Mouse (Mus musculus) heart, adult 2 months (tissue): ENCODE data around the gene Hist1h4c. TPM values are rescaled to one million over a fixed set of nuclear protein-coding genes. Genes with fewer than 3 reads are reported as not detected.
A peak's percentile ranks its signal among the peaks of the same experiment; 100 is the strongest.
"Not testable (repeated sequence)": the region's sequence is repeated elsewhere in the genome, so short reads cannot be mapped to it uniquely, and the experiment has no call there.

Experiments used
- DNase-seq, 2 experiments: peaks; one replicate each; pipeline ENCODE4 v3.0.0; 2021
- H3K27ac ChIP-seq: fragments of 200-600 bp; 2 replicates; pipeline ENCODE4 v1.8.1; 2022
- H3K27me3 ChIP-seq: fragments of 200-500 bp; 2 replicates; pipeline ENCODE4 v1.6.1; 2012; ENCODE audit warnings: mild to moderate bottlenecking, low read length, inconsistent platforms, mixed read lengths; ENCODE audit not compliant: control insufficient read depth, insufficient read depth
- H3K36me3 ChIP-seq: fragments of 200-500 bp; 2 replicates; pipeline ENCODE4 v1.6.1; 2012; ENCODE audit warnings: low read length, inconsistent platforms; ENCODE audit not compliant: control insufficient read depth, insufficient read depth
- H3K4me1 ChIP-seq: fragments of 200-500 bp; 2 replicates; pipeline ENCODE4 v1.6.1; 2011; ENCODE audit warnings: low read length; ENCODE audit not compliant: control insufficient read depth, insufficient read depth
- H3K4me3 ChIP-seq: fragments of 200-600 bp; 2 replicates; pipeline ENCODE4 v1.8.1; 2022
- H3K79me2 ChIP-seq: fragments of 200-500 bp; replicated peaks from 2 replicates; pipeline ENCODE4 v1.6.1; 2012; ENCODE audit warnings: mild to moderate bottlenecking, inconsistent platforms, low read length, moderate library complexity, mixed read lengths; ENCODE audit not compliant: control insufficient read depth, insufficient read depth
- H3K9ac ChIP-seq: fragments of 200-500 bp; 2 replicates; pipeline ENCODE4 v1.6.1; 2012; ENCODE audit warnings: low read depth, mild to moderate bottlenecking, control low read depth, inconsistent platforms, low read length, mixed read lengths
- CTCF ChIP-seq: fragments of 200-600 bp; IDR thresholded peaks from 2 replicates; pipeline ENCODE4 v1.8.1; 2022; ENCODE audit warnings: antibody characterized with exemption, mild to moderate bottlenecking, moderate library complexity
- EP300 ChIP-seq: fragments of 200-500 bp; IDR thresholded peaks from 2 replicates; pipeline ENCODE4 v1.6.1; 2011; ENCODE audit warnings: low read depth, low read length, control low read depth; ENCODE audit not compliant: insufficient read depth
- POLR2A ChIP-seq: fragments of 200-500 bp; IDR thresholded peaks from 2 replicates; pipeline ENCODE4 v1.6.1; 2011; ENCODE audit warnings: mild to moderate bottlenecking, low read depth, low read length, control low read depth; ENCODE audit not compliant: insufficient read depth
- WGBS: fragments of 180-500 bp; shearing (Covaris S2); methylation state at CpG from one replicate; pipeline ENCODE4 v1.1.7; 2018; 5-methylcytosine and 5-hydroxymethylcytosine counted together
- intact Hi-C: fragments of 180-260 bp; cut with DNase I; formaldehyde crosslinking; loops from one replicate; pipeline ENCODE4 v1.15.1; 2025
- polyA plus RNA-seq: library from polyadenylated mRNA; depleted of rRNA; stranded (reverse); fragments of >200 nt; gene quantifications from 2 replicates; pipeline ENCODE4 v1.2.3, GENCODE M21; 2012
- total RNA-seq, 2 experiments: library from RNA; stranded (reverse); gene quantifications; 2 replicates each; pipeline ENCODE4 v1.2.3; 2021

The Hist1h4c gene
- total and polyA plus RNA-seq, 3 experiments, result 3.2 to 45.8 (median 42.3) TPM

- Histone ChIP-seq H3K36me3 (peaks cover 2% of the 10 kb centered on the region), H3K79me2 (no peaks in the 10 kb centered on the region; the same call in 1 of the 2 replicates), H3K9ac (peak within 1 kb of the TSS; percentile 85), H3K4me3 (peak within 1 kb of the TSS; percentile 59), H3K27me3 (no peaks in the 10 kb centered on the region), H3K27ac (peak within 1 kb of the TSS; percentile 90), H3K4me1 (peaks cover 1% of the 10 kb centered on the region; the same call in 1 of the 2 replicates)
- TF ChIP-seq EP300 (no peak), POLR2A (peak; percentile 63)
- DNase-seq, result peak; percentile 81 to 87
- WGBS, result under 1% methylated on average over 32 of the region's 32 CpGs
- intact Hi-C loops, result loop anchor here (2.0 to 10.0 kb wide), 4 partner anchors 15 to 1929 kb away; partner anchors contain the start of genes Hist1h1e, Hist1h2ak, Hist1h2bn and Hist1h4c
These were observed 14.4 kb downstream of the Hist1h4c start, which contains the start of the genes Hist1h2ac and Hist1h2bc for GRCm38 (mm10) chr13:23683755-23684281. Hist1h2ac (minus strand) TSS chr13:23683948. Hist1h2bc (plus strand) TSS chr13:23684199.

- Histone ChIP-seq H3K9ac (peak overlapping the region; percentile 85; the same call in 1 of the 2 replicates), H3K27ac (peak overlapping the region; percentile 34; the same call in 1 of the 2 replicates), H3K4me3 (peak overlapping the region; percentile 41)
- DNase-seq, H3K27me3 ChIP-seq, H3K4me1 ChIP-seq, H3K79me2 ChIP-seq, H3K36me3 ChIP-seq: not testable (repeated sequence)
- 20% methylated on average over 14 of the region's 30 CpGs for WGBS
- intact Hi-C loops, result loop anchor here (2.0 to 10.0 kb wide), 2 partner anchors 60 to 1928 kb away; partner anchors contain the start of genes Hist1h1e, Hist1h2ak, Hist1h2bn and Hist1h4k
These were observed 15.1 kb downstream of the Hist1h4c start for GRCm38 (mm10) chr13:23682947-23683754.

GRCm38 (mm10) chr13:23682623-23682946, 15.7 kb downstream of the Hist1h4c start:
- H3K79me2 ChIP-seq, result no peaks in the 10 kb centered on the region
- no peaks in the 10 kb centered on the region; the same call in 1 of the 2 replicates for H3K4me1 ChIP-seq
- peaks cover 2% of the 10 kb centered on the region for H3K36me3 ChIP-seq
- no peak overlapping the region for H3K27ac ChIP-seq
- intact Hi-C loops, result loop anchor here (2.0 to 10.0 kb wide), 2 partner anchors 60 to 1928 kb away; partner anchors contain the start of genes Hist1h1e, Hist1h2ak, Hist1h2bn and Hist1h4k
- DNase-seq, result no peak
- WGBS, result 35% methylated on average over 1 of the region's 1 CpGs
- no peak overlapping the region for H3K9ac ChIP-seq
- H3K27me3 ChIP-seq, result no peaks in the 10 kb centered on the region
- TF ChIP-seq CTCF (no peak), EP300 (no peak), POLR2A (no peak)
- H3K4me3 ChIP-seq, result no peak overlapping the region

DNA sequence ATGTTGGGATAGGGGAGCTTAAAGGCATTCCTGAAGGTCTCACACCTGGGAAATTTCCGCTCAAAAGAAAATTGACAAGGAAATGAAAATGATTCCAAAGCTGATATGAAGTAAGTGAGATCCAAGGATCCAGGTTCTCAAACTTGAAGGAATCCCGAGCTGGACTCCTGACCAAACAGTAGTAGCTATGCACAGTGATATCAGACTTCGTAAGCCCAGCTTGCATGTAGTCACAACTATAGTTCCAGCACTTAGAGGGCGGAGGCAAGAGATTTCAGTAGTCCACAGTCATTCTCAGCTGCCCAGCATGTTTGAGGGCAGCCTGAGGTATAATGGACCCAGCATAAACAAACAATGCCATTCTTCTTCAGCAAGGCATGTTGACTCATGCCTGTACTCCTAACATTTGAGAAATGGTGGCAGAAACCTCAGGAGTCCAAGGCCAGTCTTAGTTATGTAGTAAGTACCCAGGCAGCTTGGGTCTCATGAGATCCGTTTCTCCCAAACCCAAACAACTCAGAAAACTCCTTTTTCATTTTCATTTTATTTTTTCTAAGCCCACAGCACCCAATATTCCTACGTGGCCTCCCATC, 16.2 kb downstream of the Hist1h4c start:
- H3K79me2 ChIP-seq, result no peaks in the 10 kb centered on the region
- intact Hi-C loops, result loop anchor here (2.0 to 10.0 kb wide), 2 partner anchors 59 to 1927 kb away; partner anchors contain the start of genes Hist1h1e, Hist1h2ak, Hist1h2bn and Hist1h4k
- no peak overlapping the region for H3K4me3 ChIP-seq
- DNase-seq, result no peak
- no peak overlapping the region for H3K27ac ChIP-seq
- no peaks in the 10 kb centered on the region; the same call in 1 of the 2 replicates for H3K4me1 ChIP-seq
- TF ChIP-seq EP300, result no peak
- no peak for TF ChIP-seq POLR2A
- no peak for TF ChIP-seq CTCF
- 89% methylated on average over 6 of the region's 6 CpGs for WGBS
- no peak overlapping the region for H3K9ac ChIP-seq
- H3K27me3 ChIP-seq, result no peaks in the 10 kb centered on the region
- H3K36me3 ChIP-seq, result peaks cover 2% of the 10 kb centered on the region

GRCm38 (mm10) chr13:23662536-23662935, 35.7 kb downstream of the Hist1h4c start:
- no peak overlapping the region for H3K9ac ChIP-seq

More at GRCm38 (mm10) chr13:23662536-23662935, 35.7 kb downstream of the Hist1h4c start:
- Histone ChIP-seq H3K36me3 (no peaks in the 10 kb centered on the region), H3K4me3 (no peak overlapping the region), H3K27ac (no peak overlapping the region), H3K27me3 (no peaks in the 10 kb centered on the region), H3K4me1 (no peaks in the 10 kb centered on the region), H3K79me2 (no peaks in the 10 kb centered on the region)
- 21% methylated on average over 3 of the region's 3 CpGs for WGBS
- TF ChIP-seq POLR2A (no peak), EP300 (no peak), CTCF (no peak)
- no peak for DNase-seq
- intact Hi-C loops, result no loop called here
